Mouse (Mus musculus): ENCODE results near the gene Ly6g6e.

DNA sequence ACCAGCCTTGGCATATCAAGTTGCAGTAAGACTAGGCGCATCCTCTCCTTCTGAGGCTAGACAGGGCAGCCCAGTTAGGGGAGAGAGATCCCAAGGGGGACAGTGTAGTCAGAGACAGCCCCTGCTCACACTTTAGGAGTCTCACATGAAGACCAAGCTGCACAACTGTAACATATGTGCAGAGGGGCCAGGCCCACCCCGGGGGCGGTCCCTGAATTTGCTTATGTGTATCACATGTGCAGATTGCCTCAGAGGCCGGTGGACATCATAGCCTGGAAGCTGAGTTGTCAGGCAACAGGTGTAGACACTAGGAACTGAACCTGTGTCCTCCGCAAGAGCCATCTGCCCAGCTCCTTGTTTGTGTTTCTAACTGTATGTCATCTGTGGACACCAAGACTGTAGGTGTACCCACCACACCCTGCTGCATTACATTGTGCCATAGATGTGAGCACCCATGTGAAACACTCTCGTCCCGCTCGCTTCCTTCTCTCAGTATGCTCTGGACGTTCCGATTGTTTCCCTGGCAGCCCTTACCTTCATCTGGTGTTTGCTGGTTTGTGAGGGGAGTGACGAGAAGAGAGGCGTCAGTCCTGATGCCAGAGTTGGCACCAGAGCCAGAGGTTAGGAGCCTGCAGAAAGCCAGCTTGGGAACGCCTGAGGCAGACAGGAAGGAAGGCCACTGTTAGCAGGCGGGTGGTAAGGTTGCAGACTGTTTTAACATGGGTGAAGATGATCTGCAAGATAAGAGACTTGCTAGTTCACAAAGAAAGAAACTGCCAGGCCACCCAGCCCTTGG, 15.9 kb downstream of the Ly6g6e start:
- no peak for TF ChIP-seq CTCF (IDR thresholded peaks at IDR 0.05; ENCODE audit: low read depth)
- no peak for TF ChIP-seq EP300 (IDR thresholded peaks at IDR 0.05; ENCODE audit: low read depth)

All from liver, embryonic 14.5 days (tissue).